Mouse (Mus musculus) ES-E14 (cell line): ENCODE results near the gene Olfr518. TPM values are rescaled to one million over a fixed set of nuclear protein-coding genes. Genes with fewer than 3 reads are reported as not detected.

Experiments
- DNase-seq: peaks from one replicate; pipeline ENCODE4 v3.0.0-alpha.2; 2013; ENCODE audit warnings: low read depth, low spot score
- H3K27ac ChIP-seq: 2 replicates; pipeline ENCODE4 v1.5.1; 2012; ENCODE audit warnings: low read depth, mild to moderate bottlenecking, low read length, moderate library complexity, mixed read lengths; ENCODE audit not compliant: poor library complexity, insufficient read depth, severe bottlenecking
- H3K36me3 ChIP-seq: 2 replicates; pipeline ENCODE4 v1.6.1; 2012; ENCODE audit warnings: mild to moderate bottlenecking, low read length, moderate library complexity, mixed read lengths; ENCODE audit not compliant: control insufficient read depth, poor library complexity, insufficient read depth, severe bottlenecking
- H3K4me1 ChIP-seq, 2 experiments: fragments of 150-350 bp in 1 of 2; sonication (generic) in 1 of 2; 2 replicates each; pipeline ENCODE4 v1.6.1; 2012; ENCODE audit warnings: low read length in 2 of 2, mild to moderate bottlenecking in 1 of 2, mixed read lengths in 1 of 2; ENCODE audit not compliant: control insufficient read depth in 2 of 2, insufficient read depth in 2 of 2, poor library complexity in 1 of 2
- H3K4me3 ChIP-seq, 2 experiments: fragments of 150-350 bp in 1 of 2; sonication (generic) in 1 of 2; 2 replicates each; pipeline ENCODE4 v1.5.1; 2012; ENCODE audit warnings: low read length in 2 of 2, low read depth in 1 of 2, mild to moderate bottlenecking in 1 of 2, mixed read lengths in 1 of 2; ENCODE audit not compliant: insufficient read depth in 1 of 2, poor library complexity in 1 of 2, severe bottlenecking in 1 of 2
- H3K9ac ChIP-seq: 2 replicates; pipeline ENCODE4 v1.6.1; 2012; ENCODE audit warnings: low read depth, mild to moderate bottlenecking, low read length, mixed read lengths; ENCODE audit not compliant: poor library complexity, insufficient read depth, severe bottlenecking
- H3K9me3 ChIP-seq: fragments of 150-350 bp; sonication (generic); 2 replicates; pipeline ENCODE4 v1.6.1; 2012; ENCODE audit warnings: low read depth, mild to moderate bottlenecking, low read length; ENCODE audit not compliant: control insufficient read depth, insufficient read depth
- CHD2 ChIP-seq: IDR thresholded peaks from 2 replicates; pipeline ENCODE4 v1.6.1; 2014; ENCODE audit warnings: mild to moderate bottlenecking, low read depth, low read length, inconsistent platforms
- HCFC1 ChIP-seq: IDR thresholded peaks from 2 replicates; pipeline ENCODE4 v1.6.1; 2012; ENCODE audit warnings: low read length, inconsistent platforms, borderline replicate concordance; ENCODE audit not compliant: insufficient read depth
- MAFK ChIP-seq: IDR thresholded peaks from 2 replicates; pipeline ENCODE4 v1.6.1; 2014; ENCODE audit warnings: mild to moderate bottlenecking, low read depth, low read length, inconsistent platforms; ENCODE audit not compliant: insufficient read depth
- ZC3H11A ChIP-seq: IDR thresholded peaks from 2 replicates; pipeline ENCODE4 v1.6.1; 2012; ENCODE audit warnings: low read depth, mild to moderate bottlenecking, inconsistent platforms, low read length, borderline replicate concordance
- ZNF384 ChIP-seq: IDR thresholded peaks from 2 replicates; pipeline ENCODE4 v1.6.1; 2012; ENCODE audit warnings: low read depth, low read length, inconsistent platforms
- in situ Hi-C, 2 experiments: fragments of 600-800 bp; cut with MboI; formaldehyde crosslinking; loops; one replicate each; pipeline ENCODE4 v1.15.1; 2025; ENCODE audit warnings: low sequenced_read_pairs in 2 of 2, inconsistent platforms in 1 of 2; ENCODE audit not compliant: unreplicated experiment in 2 of 2
- total RNA-seq: library from RNA; depleted of rRNA; stranded (reverse); fragments of 300-350 nt; gene quantifications from 2 replicates; pipeline ENCODE4 v1.2.3, GENCODE M21; 2012

Gene Olfr518
- total RNA-seq, 1 experiment: not detected

GRCm38 (mm10) chr7:108928280-108929188 is 43.7 kb upstream of the Olfr518 start:
- H3K9ac ChIP-seq: no peak overlapping the region
- no peak for TF ChIP-seq ZC3H11A
- TF ChIP-seq HCFC1: no peak
- TF ChIP-seq ZNF384: no peak
- TF ChIP-seq MAFK: no peak
- no peak for TF ChIP-seq CHD2
- in situ Hi-C loops: no loop called here
- no peak overlapping the region for H3K27ac ChIP-seq
- no peak overlapping the region for H3K4me3 ChIP-seq
- DNase-seq: no peak
- no peaks in the 10 kb centered on the region for H3K4me1 ChIP-seq
- H3K36me3 ChIP-seq: no peaks in the 10 kb centered on the region
- no peaks in the 10 kb centered on the region for H3K9me3 ChIP-seq

- DNase-seq: no peak
- no peak for TF ChIP-seq CHD2
- TF ChIP-seq MAFK: no peak
- H3K4me1 ChIP-seq: no peaks in the 10 kb centered on the region
- no peak overlapping the region for H3K27ac ChIP-seq
- in situ Hi-C loops: no loop called here
- H3K9me3 ChIP-seq: no peaks in the 10 kb centered on the region
- no peak overlapping the region for H3K4me3 ChIP-seq
- H3K36me3 ChIP-seq: no peaks in the 10 kb centered on the region
- H3K9ac ChIP-seq: no peak overlapping the region
Observed at GRCm38 (mm10) chr7:108927043-108927442, 42.2 kb upstream of the Olfr518 start.

- DNase-seq: no peak
- Histone ChIP-seq H3K36me3 (no peaks in the 10 kb centered on the region), H3K27ac (no peak overlapping the region), H3K4me1 (no peaks in the 10 kb centered on the region), H3K4me3 (no peak overlapping the region), H3K9me3 (no peaks in the 10 kb centered on the region), H3K9ac (no peak overlapping the region)
- TF ChIP-seq ZNF384: no peak
- TF ChIP-seq CHD2: no peak
- TF ChIP-seq HCFC1: no peak
- no peak for TF ChIP-seq ZC3H11A
- no peak for TF ChIP-seq MAFK
- in situ Hi-C loops: no loop called here
Observed at GRCm38 (mm10) chr7:108903969-108904368, 19.2 kb upstream of the Olfr518 start.

GRCm38 (mm10) chr7:108894320-108894719 is 9.5 kb upstream of the Olfr518 start, which contains the start of gene Olfr519:
Olfr519 (minus strand) TSS chr7:108894420.
- H3K36me3 ChIP-seq: no peaks in the 10 kb centered on the region
- TF ChIP-seq MAFK: no peak
- TF ChIP-seq HCFC1: no peak
- TF ChIP-seq ZNF384: no peak
- TF ChIP-seq ZC3H11A: no peak
- no peak for TF ChIP-seq CHD2
- DNase-seq: no peak
- in situ Hi-C loops: no loop called here
- no peaks in the 10 kb centered on the region for H3K4me1 ChIP-seq
- no peak within 1 kb of the TSS for H3K9ac ChIP-seq
- no peak within 1 kb of the TSS for H3K4me3 ChIP-seq
- no peaks in the 10 kb centered on the region for H3K9me3 ChIP-seq
- no peak within 1 kb of the TSS for H3K27ac ChIP-seq

- no peaks in the 10 kb centered on the region for H3K9me3 ChIP-seq
- in situ Hi-C loops: no loop called here
- H3K4me3 ChIP-seq: no peak within 1 kb of the TSS
- H3K4me1 ChIP-seq: no peaks in the 10 kb centered on the region
- no peak for DNase-seq
- no peak within 1 kb of the TSS for H3K9ac ChIP-seq
- no peaks in the 10 kb centered on the region for H3K36me3 ChIP-seq
- TF ChIP-seq HCFC1 (no peak), CHD2 (no peak), ZNF384 (no peak), ZC3H11A (no peak), MAFK (no peak)
- H3K27ac ChIP-seq: no peak within 1 kb of the TSS
Observed at GRCm38 (mm10) chr7:108872279-108872678, 12.5 kb downstream of the Olfr518 start, which contains the start of gene Olfr517. Olfr517 (minus strand) TSS chr7:108872379.
